Mouse (Mus musculus): ENCODE results near the gene Kcnh1. TPM values are rescaled to one million over a fixed set of nuclear protein-coding genes. Genes with fewer than 3 reads are reported as not detected.

The Kcnh1 gene
- total and polyA plus RNA-seq, 3 experiments: not detected

GRCm38 (mm10) chr1:192546843-192547242 is 356.3 kb downstream of the Kcnh1 start:
- in situ Hi-C loops (cut with MboI; ENCODE audit: low pct_ligation_motif_present, low pct_unique_long_range_greater_than_20kb, low sequenced_read_pairs): no loop called here
- H3K4me1 ChIP-seq (ENCODE audit: control insufficient read depth in 1 of 2, insufficient read depth in 2 of 2): no peaks in the 10 kb centered on the region
- H3K27ac ChIP-seq (ENCODE audit: insufficient read depth, low read depth): no peak overlapping the region
- no peaks in the 10 kb centered on the region for H3K36me3 ChIP-seq (replicated peaks in 1 of 2; ENCODE audit: control insufficient read depth in 1 of 2, insufficient read depth in 1 of 2, low read length in 1 of 2)
- H3K4me3 ChIP-seq (replicated peaks in 1 of 3; ENCODE audit: low read depth in 2 of 3, low read length in 2 of 3, poor library complexity in 1 of 3): no peak overlapping the region
- TF ChIP-seq SIN3A (IDR thresholded peaks at IDR 0.05; ENCODE audit: low read length): no peak
- no peak for TF ChIP-seq JUN (IDR thresholded peaks at IDR 0.05; ENCODE audit: insufficient read depth, low read depth, low read length)
- no peak for TF ChIP-seq HCFC1 (IDR thresholded peaks at IDR 0.05; ENCODE audit: low read depth, low read length)
- no peak for TF ChIP-seq UBTF (IDR thresholded peaks at IDR 0.05; ENCODE audit: low read depth, low read length)
- no peak for TF ChIP-seq MYC (IDR thresholded peaks at IDR 0.05; ENCODE audit: low read depth, low read length)
- TF ChIP-seq USF2 (conservative IDR thresholded peaks at IDR 0.05; ENCODE audit: low read depth, low read length): no peak
- TF ChIP-seq USF1 (IDR thresholded peaks at IDR 0.05; ENCODE audit: low read depth, low read length): no peak
- TF ChIP-seq POLR2A (IDR thresholded peaks at IDR 0.05; ENCODE audit: low read depth, low read length): no peak
- no peak for TF ChIP-seq BHLHE40 (IDR thresholded peaks at IDR 0.05; ENCODE audit: low read depth, low read length)
- TF ChIP-seq GABPA (IDR thresholded peaks at IDR 0.05; ENCODE audit: insufficient replicate concordance, low read depth, low read length): no peak
- TF ChIP-seq SMC3 (IDR thresholded peaks at IDR 0.05; ENCODE audit: low read depth, low read length): no peak
- H3K9ac ChIP-seq (ENCODE audit: insufficient read depth, low read depth): no peak overlapping the region
- dilution Hi-C loops (cut with MboI; ENCODE audit: extremely low pct_ligation_motif_present, extremely low pct_unique_long_range_greater_than_20kb, low sequenced_read_pairs): no loop called here
- no peak overlapping the region for H3K4me2 ChIP-seq (ENCODE audit: insufficient read depth, low read depth, poor library complexity, severe bottlenecking)
- H3K79me2 ChIP-seq (replicated peaks; ENCODE audit: control insufficient read depth, extremely low read depth, insufficient read depth, poor library complexity, severe bottlenecking): no peaks in the 10 kb centered on the region
- H3K9me3 ChIP-seq (replicated peaks; ENCODE audit: low read length): no peaks in the 10 kb centered on the region
- no peak for DNase-seq (ENCODE audit: extremely low read depth)
- peaks cover 14% of the 10 kb centered on the region for H3K27me3 ChIP-seq (replicated peaks)

GRCm38 (mm10) chr1:192550561-192550960 is 360.0 kb downstream of the Kcnh1 start:
- Histone ChIP-seq H3K27ac (ENCODE audit: insufficient read depth, low read depth) (no peak overlapping the region), H3K4me2 (ENCODE audit: insufficient read depth, low read depth, poor library complexity, severe bottlenecking) (no peak overlapping the region), H3K4me3 (replicated peaks in 1 of 3; ENCODE audit: low read depth in 2 of 3, low read length in 2 of 3, poor library complexity in 1 of 3) (no peak overlapping the region), H3K9me3 (replicated peaks; ENCODE audit: low read length) (no peaks in the 10 kb centered on the region), H3K9ac (ENCODE audit: insufficient read depth, low read depth) (no peak overlapping the region), H3K27me3 (replicated peaks) (peaks cover 26% of the 10 kb centered on the region), H3K36me3 (replicated peaks in 1 of 2; ENCODE audit: control insufficient read depth in 1 of 2, insufficient read depth in 1 of 2, low read length in 1 of 2) (no peaks in the 10 kb centered on the region), H3K4me1 (ENCODE audit: control insufficient read depth in 1 of 2, insufficient read depth in 2 of 2) (no peaks in the 10 kb centered on the region), H3K79me2 (replicated peaks; ENCODE audit: control insufficient read depth, extremely low read depth, insufficient read depth, poor library complexity, severe bottlenecking) (no peaks in the 10 kb centered on the region)
- dilution Hi-C loops (cut with MboI; ENCODE audit: extremely low pct_ligation_motif_present, extremely low pct_unique_long_range_greater_than_20kb, low sequenced_read_pairs) (no loop called here), in situ Hi-C loops (cut with MboI; ENCODE audit: low pct_ligation_motif_present, low pct_unique_long_range_greater_than_20kb, low sequenced_read_pairs) (no loop called here)
- no peak for DNase-seq (ENCODE audit: extremely low read depth)
- TF ChIP-seq POLR2AphosphoS2 (IDR thresholded peaks at IDR 0.05; ENCODE audit: low read depth, low read length): no peak
- no peak for TF ChIP-seq JUND (conservative IDR thresholded peaks at IDR 0.05; ENCODE audit: low read depth, low read length)
- TF ChIP-seq E2F4 (IDR thresholded peaks at IDR 0.05; ENCODE audit: insufficient replicate concordance, low read depth, low read length): no peak
- TF ChIP-seq EP300 (IDR thresholded peaks at IDR 0.05; ENCODE audit: low read length): no peak
- no peak for TF ChIP-seq MEF2A (IDR thresholded peaks at IDR 0.05; ENCODE audit: borderline replicate concordance, low read depth, low read length)
- no peak for TF ChIP-seq JUN (IDR thresholded peaks at IDR 0.05; ENCODE audit: insufficient read depth, low read depth, low read length)
- TF ChIP-seq PAX5 (IDR thresholded peaks at IDR 0.05; ENCODE audit: low read length): no peak
- no peak for TF ChIP-seq ZC3H11A (IDR thresholded peaks at IDR 0.05; ENCODE audit: low read depth, low read length)
- no peak for TF ChIP-seq TBP (conservative IDR thresholded peaks at IDR 0.05; ENCODE audit: low read depth, low read length)
- no peak for TF ChIP-seq ZNF384 (IDR thresholded peaks at IDR 0.05; ENCODE audit: low read depth, low read length)
- no peak for TF ChIP-seq ELF1 (IDR thresholded peaks at IDR 0.05; ENCODE audit: low read depth, low read length)
- TF ChIP-seq SMC3 (IDR thresholded peaks at IDR 0.05; ENCODE audit: low read depth, low read length): no peak
- no peak for TF ChIP-seq MXI1 (IDR thresholded peaks at IDR 0.05; ENCODE audit: low read depth, low read length)

Data from CH12.LX (cell line).